Mouse (Mus musculus) megakaryocyte, embryonic 14.5 days (primary cell): ENCODE results near the gene Pink1.

ENCODE experiments used
- FLI1 ChIP-seq: IDR thresholded peaks from 2 replicates; pipeline ENCODE4 v1.6.1; 2012; ENCODE audit warnings: low read length, inconsistent platforms, mixed read lengths
- GATA1 ChIP-seq: IDR thresholded peaks from 3 replicates; pipeline ENCODE4 v1.6.1; 2012; ENCODE audit warnings: mixed read lengths, low read length, inconsistent platforms, borderline replicate concordance

GRCm38 (mm10) chr4:138303742-138304141 lies 22.4 kb downstream of the Pink1 start:
- TF ChIP-seq FLI1 (no peak), GATA1 (no peak)
